Mouse (Mus musculus) kidney, embryonic 14.5 days (tissue): ENCODE measurements around the gene Hdac10. TPM values are rescaled to one million over a fixed set of nuclear protein-coding genes. Genes with fewer than 3 reads are reported as not detected.

Experiments used
- ATAC-seq: fragments of 200-750 bp; cut with Nextera tagmentation; 2 replicates; pipeline ENCODE4 v1.8.0; 2017; ENCODE audit warnings: moderate number of reproducible peaks, mild to moderate bottlenecking, moderate TSS enrichment, moderate library complexity; ENCODE audit not compliant: low FRiP score, low TSS enrichment
- H3K27ac ChIP-seq: fragments of 300-500 bp; sonication (generic); 2 replicates; pipeline ENCODE4 v1.5.1; 2014; ENCODE audit warnings: low read depth, mild to moderate bottlenecking, low read length, moderate library complexity, mixed read lengths
- H3K27me3 ChIP-seq: fragments of 300-500 bp; sonication (generic); 2 replicates; pipeline ENCODE4 v1.6.1; 2014; ENCODE audit warnings: mild to moderate bottlenecking, low read length; ENCODE audit not compliant: control insufficient read depth, insufficient read depth
- H3K36me3 ChIP-seq: fragments of 300-500 bp; sonication (generic); 2 replicates; pipeline ENCODE4 v1.6.1; 2014; ENCODE audit warnings: low read length, mixed read lengths; ENCODE audit not compliant: control insufficient read depth, insufficient read depth
- H3K4me1 ChIP-seq: fragments of 300-500 bp; sonication (generic); 2 replicates; pipeline ENCODE4 v1.6.1; 2014; ENCODE audit warnings: low read length, mixed read lengths; ENCODE audit not compliant: control insufficient read depth, insufficient read depth
- H3K4me2 ChIP-seq: fragments of 300-500 bp; sonication (generic); replicated peaks from 2 replicates; pipeline ENCODE4 v1.6.1; 2014; ENCODE audit warnings: low read depth, mild to moderate bottlenecking, low read length
- H3K4me3 ChIP-seq: fragments of 300-500 bp; sonication (generic); 2 replicates; pipeline ENCODE4 v1.5.1; 2014; ENCODE audit warnings: mild to moderate bottlenecking, low read length
- H3K9ac ChIP-seq: fragments of 300-500 bp; sonication (generic); 2 replicates; pipeline ENCODE4 v1.6.1; 2014; ENCODE audit warnings: low read depth, mild to moderate bottlenecking, low read length, moderate library complexity
- H3K9me3 ChIP-seq: fragments of 300-500 bp; sonication (generic); 2 replicates; pipeline ENCODE4 v1.6.1; 2016; ENCODE audit warnings: low read length; ENCODE audit not compliant: control insufficient read depth
- WGBS: fragments of 180-500 bp; shearing (Covaris S2); extraction: QIAGEN DNeasy Blood & Tissue Kit; methylation state at CpG from one replicate; pipeline ENCODE4 v1.1.7; 2014; 5-methylcytosine and 5-hydroxymethylcytosine counted together
- polyA plus RNA-seq: library from polyadenylated mRNA; unstranded; fragments of >200 nt; fragmentation: Nextera tagmentation; extraction: Ambion mirVana; gene quantifications from 2 replicates; pipeline ENCODE4 v1.2.1, GENCODE M21; 2014

Gene Hdac10
- polyA plus RNA-seq: 9.2 and 12.9 TPM in 2 replicates

DNA sequence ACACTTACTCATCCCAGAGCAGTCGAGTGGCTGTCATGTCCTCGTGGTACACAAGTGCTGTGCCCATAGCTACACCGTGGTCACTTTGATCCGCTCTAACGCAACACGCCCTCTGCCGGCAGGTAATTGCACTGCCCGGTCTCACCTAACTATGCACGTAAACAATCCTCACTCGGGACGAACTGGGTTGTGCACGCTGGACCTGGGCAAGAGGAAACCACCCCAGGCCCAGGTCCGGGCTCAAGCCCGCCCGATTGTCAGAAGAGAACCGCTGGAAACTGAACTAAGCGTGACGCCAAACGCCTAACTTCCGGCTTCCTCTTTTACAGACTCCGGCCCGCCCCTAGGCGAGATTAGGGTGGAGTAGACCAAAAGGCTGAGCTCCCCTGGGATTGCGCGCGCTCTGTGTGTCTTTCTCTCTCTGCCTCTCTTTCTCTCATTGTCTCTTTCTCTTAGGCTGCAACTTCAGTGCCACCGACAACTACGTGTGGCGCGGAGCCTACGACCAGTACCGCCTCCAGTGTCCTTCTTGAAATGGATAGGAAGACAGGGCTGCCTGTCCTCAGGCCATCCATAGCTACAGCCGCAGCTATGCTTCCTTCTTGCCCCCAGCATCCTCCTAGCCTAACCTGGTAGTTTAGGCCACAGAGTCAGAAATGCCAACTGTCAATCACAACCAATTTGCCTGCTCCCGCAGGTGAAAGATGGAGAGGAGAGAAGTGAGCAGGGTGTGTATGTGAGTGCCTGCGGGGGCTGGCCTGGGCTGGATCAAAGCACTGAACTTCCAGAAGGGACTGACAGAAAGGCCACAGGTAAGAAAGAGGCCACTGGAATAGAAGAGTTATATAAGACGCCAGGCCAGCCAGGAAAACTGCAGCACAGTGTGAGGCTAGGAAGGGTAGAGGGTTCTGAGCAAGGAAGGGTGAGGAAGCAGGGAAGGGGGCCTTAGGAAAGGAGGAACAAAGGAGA is at the start of gene Hdac10:
TSS of gene Hdac10 (minus strand) at position 319 of the 969 bp plus-strand sequence.
- Histone ChIP-seq H3K4me3 (peak within 1 kb of the TSS; percentile 62), H3K27me3 (no peaks in the 10 kb centered on the region), H3K36me3 (no peaks in the 10 kb centered on the region), H3K4me1 (peaks cover 11% of the 10 kb centered on the region; the same call in 1 of the 2 replicates), H3K4me2 (peak within 1 kb of the TSS; percentile 72), H3K9ac (peak within 1 kb of the TSS; percentile 65), H3K9me3 (no peaks in the 10 kb centered on the region), H3K27ac (peak within 1 kb of the TSS; percentile 77; the same call in 1 of the 2 replicates)
- peak; percentile 85 for ATAC-seq
- WGBS: 2% methylated on average over 36 of the region's 36 CpGs

DNA sequence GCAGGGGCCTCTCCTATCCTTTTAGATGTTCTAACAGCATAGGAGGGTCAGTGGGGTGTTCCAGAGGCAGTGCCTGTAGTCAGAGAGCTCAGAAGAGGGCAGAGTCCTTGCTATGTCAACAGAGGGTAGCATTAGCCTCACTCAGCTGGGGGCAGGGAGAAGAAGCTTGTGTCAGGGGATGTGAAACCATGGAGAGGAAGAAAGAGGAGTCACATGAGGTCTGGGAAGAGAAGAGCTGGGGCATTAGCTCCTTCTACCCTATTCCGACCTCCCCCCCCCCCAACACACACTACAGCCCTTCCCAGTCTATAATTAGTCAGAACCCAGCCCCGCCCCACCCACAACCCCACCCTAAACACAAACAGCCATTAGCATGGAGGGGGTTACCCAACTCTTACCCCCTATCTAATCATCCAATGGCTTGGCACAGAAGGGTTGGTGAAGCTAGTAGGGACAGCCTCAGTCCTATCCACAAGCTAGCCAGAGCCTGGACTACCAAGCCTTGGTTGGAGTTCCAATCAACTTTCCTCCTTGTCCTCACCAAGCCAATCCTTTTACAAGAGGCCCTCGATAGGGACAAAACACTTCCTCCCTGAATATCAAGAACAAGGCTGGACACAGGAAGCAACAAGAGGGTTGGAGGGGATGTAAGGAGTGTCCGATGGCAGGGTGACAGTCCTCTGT is 49.2 kb upstream of the Hdac10 start:
- no peak for ATAC-seq
- Histone ChIP-seq H3K27ac (peak overlapping the region; percentile 84; the same call in 1 of the 2 replicates), H3K9me3 (no peaks in the 10 kb centered on the region), H3K4me2 (peak overlapping the region; percentile 77), H3K9ac (no peak overlapping the region), H3K36me3 (no peaks in the 10 kb centered on the region), H3K4me1 (peaks cover 69% of the 10 kb centered on the region), H3K4me3 (peak overlapping the region; percentile 71; the same call in 1 of the 2 replicates), H3K27me3 (no peaks in the 10 kb centered on the region)
- WGBS: 67% methylated on average over 4 of the region's 4 CpGs

- Histone ChIP-seq H3K9ac (peak overlapping the region; percentile 23; the same call in 1 of the 2 replicates), H3K36me3 (no peaks in the 10 kb centered on the region), H3K27ac (peak overlapping the region; percentile 30; the same call in 1 of the 2 replicates), H3K9me3 (no peaks in the 10 kb centered on the region), H3K27me3 (no peaks in the 10 kb centered on the region), H3K4me1 (peaks cover 69% of the 10 kb centered on the region), H3K4me2 (peak overlapping the region; percentile 30), H3K4me3 (no peak overlapping the region)
- WGBS: 16% methylated on average over 5 of the region's 5 CpGs
- ATAC-seq: no peak
These were observed 48.6 kb upstream of the Hdac10 start for GRCm38 (mm10) chr15:89177121-89177520.

- Histone ChIP-seq H3K36me3 (no peaks in the 10 kb centered on the region), H3K4me1 (peaks cover 66% of the 10 kb centered on the region), H3K4me2 (no peak overlapping the region), H3K27ac (no peak overlapping the region), H3K9ac (no peak overlapping the region), H3K4me3 (no peak overlapping the region), H3K9me3 (no peaks in the 10 kb centered on the region), H3K27me3 (no peaks in the 10 kb centered on the region)
- ATAC-seq: no peak
- whole genome bisulfite sequencing: 80% methylated on average over 13 of the region's 13 CpGs
These were observed 47.1 kb upstream of the Hdac10 start for GRCm38 (mm10) chr15:89175411-89176155.

GRCm38 (mm10) chr15:89174889-89175339 is 46.4 kb upstream of the Hdac10 start:
- Histone ChIP-seq H3K36me3 (0 out of 2 replicates have a peak, but pooled peaks cover 4% of the 10 kb centered on the region), H3K9me3 (no peaks in the 10 kb centered on the region), H3K27me3 (no peaks in the 10 kb centered on the region), H3K9ac (no peak overlapping the region), H3K4me2 (no peak overlapping the region; the same call in 1 of the 2 replicates), H3K27ac (no peak overlapping the region), H3K4me1 (peaks cover 72% of the 10 kb centered on the region), H3K4me3 (no peak overlapping the region)
- 58% methylated on average over 11 of the region's 11 CpGs for WGBS
- ATAC-seq: no peak

- ATAC-seq: peak; percentile 61
- peaks cover 14% of the 10 kb centered on the region for H3K36me3 ChIP-seq
- H3K4me2 ChIP-seq: peak overlapping the region; percentile 100
- peak overlapping the region; percentile 53 for H3K4me3 ChIP-seq
- peak overlapping the region; percentile 69; the same call in 1 of the 2 replicates for H3K9ac ChIP-seq
- H3K27me3 ChIP-seq: no peaks in the 10 kb centered on the region
- no peaks in the 10 kb centered on the region for H3K9me3 ChIP-seq
- H3K27ac ChIP-seq: 0 out of 2 replicates have a peak overlapping the region, but pooled peaks have one; percentile 20
- under 1% methylated on average over 15 of the region's 15 CpGs for whole genome bisulfite sequencing
- peaks cover 83% of the 10 kb centered on the region for H3K4me1 ChIP-seq
These were observed 45.4 kb upstream of the Hdac10 start for GRCm38 (mm10) chr15:89173906-89174214.

GRCm38 (mm10) chr15:89173024-89173905 is 44.8 kb upstream of the Hdac10 start:
- peak overlapping the region; percentile 69 for H3K9ac ChIP-seq
- no peaks in the 10 kb centered on the region for H3K27me3 ChIP-seq
- peaks cover 19% of the 10 kb centered on the region for H3K36me3 ChIP-seq
- H3K9me3 ChIP-seq: no peaks in the 10 kb centered on the region
- peak; percentile 13; the same call in 1 of the 2 replicates for ATAC-seq
- WGBS: under 1% methylated on average over 65 of the region's 65 CpGs
- H3K4me1 ChIP-seq: peaks cover 79% of the 10 kb centered on the region
- peak overlapping the region; percentile 100 for H3K4me2 ChIP-seq
- peak overlapping the region; percentile 30; the same call in 1 of the 2 replicates for H3K27ac ChIP-seq
- H3K4me3 ChIP-seq: peak overlapping the region; percentile 53
